Mouse (Mus musculus) embryo, embryonic 10.5 days (tissue): ENCODE measurements around the gene Rpl31.

Experiments used
- DNase-seq: peaks from one replicate; pipeline ENCODE4 v3.0.0-alpha.2; 2015; ENCODE audit warnings: low spot score

Gene Rpl31

DNA sequence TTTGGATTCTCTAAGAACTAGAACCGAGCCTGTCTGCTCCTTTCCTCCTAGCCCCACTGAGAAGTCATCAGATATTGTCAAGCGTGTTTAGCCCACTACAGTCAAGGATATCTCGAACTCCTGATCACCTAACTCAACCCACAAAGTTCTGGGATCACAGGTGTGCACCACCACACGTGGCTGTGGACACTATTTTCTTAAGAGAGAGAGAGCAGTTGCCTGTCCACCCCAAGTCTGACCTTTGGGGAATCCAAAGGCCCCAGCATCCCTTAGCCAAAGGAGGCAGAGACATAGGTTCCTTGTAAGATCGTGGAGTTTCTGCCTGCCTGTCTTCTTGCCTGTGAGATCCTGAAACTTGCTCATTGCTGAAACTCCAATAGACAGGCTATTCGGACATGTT lies 597 bp upstream of the Rpl31 start:
- DNase-seq: no peak

DNA sequence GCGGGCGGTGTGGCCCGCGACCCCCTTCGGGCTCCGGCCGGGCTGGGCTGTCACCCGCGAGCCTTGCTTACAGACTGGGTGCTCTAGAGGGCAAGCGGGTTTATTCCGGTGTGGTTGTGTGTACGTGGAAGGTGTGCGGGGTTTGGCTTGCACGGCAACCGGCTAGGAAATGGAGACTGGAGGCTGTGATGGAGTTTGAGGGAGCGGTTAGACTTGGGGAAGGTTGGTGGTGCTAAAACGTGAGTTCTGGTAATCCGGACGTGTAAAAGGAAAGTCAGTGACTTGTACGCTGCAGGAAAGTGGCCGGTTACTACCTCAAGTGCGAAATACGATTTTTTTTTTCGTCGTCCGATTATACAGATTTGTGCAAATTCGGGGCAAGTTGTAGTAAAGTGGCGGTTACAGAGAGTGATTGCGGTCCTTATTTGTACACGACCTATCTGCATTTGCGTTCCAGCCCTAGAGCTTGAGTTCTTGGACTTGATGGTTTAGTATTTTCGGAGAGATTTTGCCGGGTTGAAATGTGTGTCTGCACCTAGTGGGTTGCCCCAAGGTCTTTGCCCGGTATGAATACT lies 712 bp downstream of the Rpl31 start:
- no peak for DNase-seq

DNA sequence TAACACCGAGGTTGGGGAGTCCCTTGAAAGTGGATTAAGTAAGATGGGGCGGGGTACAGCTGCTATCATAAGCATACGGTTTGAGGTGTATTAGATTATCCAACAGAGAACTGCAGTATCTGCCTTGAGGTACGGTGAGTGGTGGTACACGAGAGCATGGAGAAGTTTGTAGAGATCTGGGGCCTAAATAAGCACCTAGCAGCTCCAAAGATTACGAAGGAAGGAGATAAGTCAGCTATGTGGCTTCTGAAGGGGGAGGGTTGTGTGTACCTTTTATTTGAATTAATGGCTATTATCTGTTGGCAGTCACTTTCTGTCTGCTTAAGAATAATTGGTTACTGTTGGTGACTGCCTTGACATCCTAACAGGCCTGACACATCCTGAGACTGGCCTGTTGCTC lies 2.8 kb downstream of the Rpl31 start:
- no peak for DNase-seq

DNA sequence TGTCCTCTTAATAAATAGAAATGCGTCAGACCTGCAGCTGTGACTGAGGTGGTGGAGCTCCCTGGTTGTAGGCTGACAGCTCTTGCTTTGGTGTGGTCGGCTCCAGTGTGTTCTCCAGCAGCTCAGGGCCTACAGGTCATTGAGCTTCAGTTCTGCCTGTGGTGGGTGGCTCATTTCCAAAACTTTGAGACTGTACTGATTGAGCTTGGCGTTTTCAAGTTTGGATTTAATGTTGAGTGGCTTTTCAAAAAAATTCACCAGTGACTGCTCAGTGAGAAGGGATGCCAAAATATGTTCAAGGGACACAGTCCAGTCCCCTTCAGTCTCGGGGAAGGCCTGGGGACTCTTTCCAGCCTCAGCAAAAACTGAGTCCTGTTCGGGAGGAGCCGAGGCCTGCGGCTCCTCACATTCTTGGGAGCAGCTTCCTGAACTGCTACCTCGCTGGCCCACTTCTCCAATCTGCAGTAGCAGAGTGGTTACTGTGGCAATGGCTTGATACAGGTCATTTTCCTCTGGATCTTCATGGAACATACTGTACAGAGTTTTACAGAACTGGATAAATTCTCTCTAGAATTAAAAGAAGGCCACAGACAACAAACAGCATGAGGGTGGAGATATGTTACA lies 4.7 kb downstream of the Rpl31 start:
- no peak for DNase-seq

DNA sequence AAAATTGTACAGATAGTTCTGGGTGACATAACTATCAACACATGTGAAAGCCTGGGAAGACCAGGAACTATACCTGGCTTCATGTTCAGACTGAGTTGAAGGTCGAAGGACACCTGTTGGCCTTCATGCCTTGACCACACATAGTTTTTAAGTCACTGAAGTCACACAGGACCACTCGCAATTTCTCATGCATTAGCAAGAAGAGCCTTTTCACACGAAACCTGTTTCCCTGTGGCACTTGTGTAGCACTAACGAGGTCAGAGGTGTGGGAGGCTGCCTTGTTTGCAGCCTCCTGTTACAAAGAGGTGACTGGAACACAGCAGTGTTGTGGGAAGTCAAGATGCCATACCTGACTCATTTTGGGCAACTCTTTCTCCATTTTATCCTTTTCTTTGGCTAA lies 5.7 kb downstream of the Rpl31 start:
- DNase-seq: no peak

DNA sequence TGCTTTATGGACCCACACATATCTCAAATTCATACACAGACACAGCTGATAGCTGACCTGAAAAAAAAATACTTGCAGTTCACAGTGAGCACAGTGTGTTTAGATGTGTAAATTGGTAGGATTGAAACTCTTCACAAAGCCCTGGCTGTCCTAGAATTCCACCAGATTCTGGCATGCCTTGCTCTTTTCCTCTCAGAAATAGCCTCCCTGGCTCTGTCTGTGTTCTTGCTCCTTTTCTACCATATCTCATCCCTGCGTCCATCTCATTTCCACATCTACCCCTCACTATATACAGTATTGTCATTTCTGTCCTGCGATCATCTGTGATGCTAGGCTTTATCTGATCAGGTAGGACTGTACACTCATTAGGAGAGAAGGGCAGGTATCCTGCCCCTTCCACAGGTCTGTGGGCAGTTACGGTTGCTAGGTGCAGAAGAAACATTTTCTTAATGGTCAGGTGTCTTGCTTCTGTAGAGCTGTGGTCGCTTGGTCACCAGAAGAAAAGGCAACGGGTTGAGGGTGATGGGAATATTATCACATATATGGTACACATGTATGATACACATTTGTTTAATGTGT lies 6.7 kb downstream of the Rpl31 start:
- no peak for DNase-seq

DNA sequence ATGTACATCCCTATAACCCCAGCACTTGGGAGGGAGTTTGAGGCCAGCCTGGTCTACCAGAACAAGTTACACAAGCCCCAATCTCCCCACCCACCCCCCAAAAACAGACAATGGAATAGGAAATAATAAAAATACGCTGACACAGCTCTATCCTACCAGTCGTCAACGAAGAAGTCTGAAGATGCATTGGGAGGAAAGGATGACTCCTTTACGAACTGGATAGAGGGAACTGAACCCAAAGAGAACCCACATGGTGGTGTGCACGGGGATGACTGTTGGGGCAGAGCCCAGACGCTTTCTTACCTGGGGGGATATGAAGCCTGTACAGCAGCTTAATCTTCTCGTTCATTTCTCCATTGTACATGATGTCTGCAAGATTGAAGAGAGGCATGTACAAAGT lies 8.5 kb downstream of the Rpl31 start:
- DNase-seq: no peak

DNA sequence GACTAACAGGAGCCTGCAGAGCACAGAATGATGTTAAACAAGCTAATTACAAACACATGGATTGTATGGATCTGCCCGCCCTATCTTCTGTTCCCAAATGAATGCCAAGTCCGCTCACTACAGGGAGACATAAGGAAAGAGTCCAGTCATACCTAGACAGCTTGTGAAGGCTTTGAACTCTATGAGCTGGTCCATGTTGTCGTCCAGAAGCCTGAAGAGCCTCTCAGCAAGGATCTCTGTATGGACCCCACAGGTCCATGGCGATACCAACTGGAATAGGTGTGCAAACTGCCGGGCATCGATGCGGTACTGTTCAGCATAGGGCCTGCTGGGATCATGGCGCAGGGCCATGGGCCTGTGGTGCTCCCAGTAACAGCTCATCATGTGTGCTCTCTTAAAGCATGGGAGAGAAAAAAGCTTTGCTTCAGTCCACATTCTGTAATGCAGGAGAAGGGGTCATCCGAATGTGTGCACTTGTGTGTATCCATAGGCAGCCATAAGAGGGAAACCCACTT lies 9.1 kb downstream of the Rpl31 start:
- DNase-seq: no peak

DNA sequence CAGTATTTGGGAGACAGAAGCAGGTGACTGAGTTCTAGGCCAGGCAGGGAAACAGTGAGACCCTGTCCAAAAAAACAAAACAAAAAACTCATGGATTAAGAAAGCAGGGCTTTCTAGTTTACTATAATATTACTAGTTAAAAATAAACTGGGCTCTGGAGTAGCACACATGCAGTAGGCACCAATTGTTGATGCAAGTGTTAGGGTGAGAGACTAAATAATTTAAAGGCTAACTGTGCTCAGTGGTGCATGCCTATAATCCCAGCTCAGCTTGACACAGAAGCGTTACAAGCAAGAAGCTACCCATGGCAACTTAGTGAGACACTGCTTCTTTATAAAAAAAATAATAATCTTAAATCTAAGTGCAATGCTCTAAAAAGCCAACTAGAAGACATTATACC lies 10.9 kb downstream of the Rpl31 start:
- no peak for DNase-seq

DNA sequence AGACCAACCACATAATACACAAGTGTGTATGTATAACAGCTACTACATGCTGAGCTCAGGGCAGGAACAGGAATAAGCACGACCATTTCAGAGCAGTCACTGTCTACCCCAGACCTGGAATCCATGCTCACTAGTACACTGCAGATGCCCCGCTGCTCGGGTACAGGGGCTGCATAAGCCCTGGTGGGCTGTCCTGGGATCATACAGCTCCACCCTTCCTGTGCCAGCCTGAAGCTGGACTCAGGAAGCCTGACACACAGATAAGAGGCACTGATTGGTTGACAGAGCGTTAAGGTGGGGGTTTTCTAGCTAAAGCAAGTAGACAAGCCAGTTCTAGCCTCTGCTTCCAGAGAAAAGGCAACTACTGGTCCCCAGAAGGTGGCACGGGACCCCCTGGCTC lies 11.4 kb downstream of the Rpl31 start:
- DNase-seq: no peak

DNA sequence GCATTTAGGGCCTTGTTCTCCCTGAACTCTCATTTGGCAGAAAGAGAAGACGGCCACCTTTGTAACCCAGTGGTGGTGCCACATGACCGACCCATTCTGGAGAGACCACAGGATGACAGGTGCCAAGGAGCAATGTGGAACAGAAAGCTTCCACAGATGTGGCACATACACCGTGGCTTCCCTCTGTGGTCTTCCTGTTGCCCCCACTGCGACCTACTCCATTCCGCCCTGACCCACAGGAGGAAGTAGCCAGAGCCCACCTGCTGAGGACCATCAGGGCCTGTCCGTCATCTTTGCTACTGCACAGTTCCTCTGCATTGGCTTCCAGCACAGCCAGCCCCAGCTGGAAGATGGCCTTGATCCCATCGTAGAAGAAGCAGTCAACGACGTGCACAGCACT lies 13.4 kb downstream of the Rpl31 start:
- DNase-seq: no peak

DNA sequence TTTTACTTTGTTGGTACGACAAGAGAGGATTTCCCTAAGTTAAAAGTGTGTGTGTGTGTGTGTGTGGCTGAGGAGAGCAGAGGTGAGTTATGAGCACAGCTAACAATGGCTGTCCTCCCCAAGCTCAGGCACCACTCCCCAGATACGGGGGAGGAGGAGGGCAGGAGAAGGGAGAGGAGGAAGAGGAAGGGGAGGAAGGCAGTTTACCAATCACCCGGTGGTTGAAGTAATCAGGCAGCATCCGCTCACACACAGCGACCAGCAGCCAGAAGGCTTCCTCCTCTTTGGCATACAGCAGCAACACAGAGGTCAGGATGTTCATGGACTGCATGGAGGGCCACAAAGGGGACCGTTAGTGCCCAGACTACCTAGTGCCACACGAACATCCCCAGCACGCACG lies 17.3 kb downstream of the Rpl31 start:
- no peak for DNase-seq

DNA sequence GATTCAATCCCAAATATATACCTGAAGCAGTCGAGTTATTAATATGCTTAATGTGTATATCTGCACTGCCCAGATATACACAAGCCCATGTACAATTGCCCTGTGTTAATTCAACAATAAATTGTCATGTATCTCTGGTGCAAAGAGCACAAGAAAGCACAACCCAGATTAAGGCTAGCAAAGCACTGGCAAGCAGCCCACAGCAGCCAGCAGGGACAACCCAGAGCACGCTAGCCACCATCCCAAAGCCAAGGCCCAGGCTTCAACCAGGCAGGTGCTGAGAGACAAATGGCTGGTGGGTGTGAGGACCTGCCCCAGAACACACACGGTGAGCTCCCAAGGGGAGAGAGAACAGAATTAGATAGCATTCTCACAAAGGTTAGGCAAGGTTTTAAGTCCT lies 18.8 kb downstream of the Rpl31 start:
- DNase-seq: no peak

DNA sequence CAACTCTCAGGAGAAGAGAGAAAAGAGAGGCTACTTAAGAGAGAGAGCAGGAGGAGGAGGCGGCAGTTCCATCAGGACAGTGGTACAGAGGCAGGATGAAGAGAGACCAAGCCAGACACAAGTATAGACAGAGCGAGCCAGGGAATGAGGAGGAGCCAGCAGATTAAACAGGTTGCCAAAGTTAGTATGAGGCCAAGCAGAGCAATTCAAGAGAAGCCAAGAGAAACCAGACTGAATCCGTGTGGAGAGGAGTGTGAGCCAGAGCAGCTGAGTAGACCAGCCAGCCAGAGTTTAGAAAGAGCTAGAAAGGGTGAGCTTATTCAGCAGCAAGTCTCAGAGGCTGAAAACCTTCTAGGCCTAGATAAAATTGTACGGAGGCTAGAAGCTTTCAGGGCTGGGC lies 19.9 kb downstream of the Rpl31 start:
- DNase-seq: no peak

DNA sequence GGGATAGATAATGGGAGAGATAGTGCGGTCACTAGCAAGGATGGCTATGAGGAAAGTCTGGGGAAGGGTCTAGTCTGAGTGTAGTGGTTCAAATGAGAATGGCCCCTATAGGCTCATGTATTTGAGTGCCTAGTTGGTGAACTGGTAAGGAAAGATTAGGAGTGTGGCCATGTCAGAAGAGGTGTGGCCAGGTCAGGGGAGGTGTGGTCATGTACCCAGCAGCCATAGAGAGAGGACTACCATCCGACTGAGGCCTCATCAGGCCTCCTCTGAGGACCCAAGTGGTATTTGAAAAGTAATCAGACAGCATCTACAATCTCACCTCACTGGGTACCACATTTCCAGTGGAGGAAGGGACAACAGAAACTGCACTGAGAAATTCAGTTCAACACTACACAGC lies 20.5 kb downstream of the Rpl31 start:
- no peak for DNase-seq

DNA sequence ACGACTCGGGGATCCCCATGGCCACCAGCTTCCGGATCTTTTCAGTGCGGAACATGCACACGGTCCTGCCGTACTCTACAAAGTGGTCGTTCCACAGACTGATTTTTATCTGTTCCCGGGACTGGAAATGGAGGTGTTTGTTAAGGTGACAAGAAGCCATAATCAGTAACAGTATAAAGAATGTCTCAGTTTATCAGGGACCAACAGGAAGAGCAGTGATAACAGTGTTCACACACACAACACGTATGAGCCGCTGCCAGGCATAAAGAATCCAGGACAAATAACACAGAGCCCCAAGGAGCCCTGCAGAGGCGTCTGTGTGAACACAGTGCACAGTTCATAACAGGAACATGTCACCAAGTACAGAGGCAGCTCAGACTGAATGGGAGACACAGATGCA lies 21.7 kb downstream of the Rpl31 start:
- DNase-seq: no peak

DNA sequence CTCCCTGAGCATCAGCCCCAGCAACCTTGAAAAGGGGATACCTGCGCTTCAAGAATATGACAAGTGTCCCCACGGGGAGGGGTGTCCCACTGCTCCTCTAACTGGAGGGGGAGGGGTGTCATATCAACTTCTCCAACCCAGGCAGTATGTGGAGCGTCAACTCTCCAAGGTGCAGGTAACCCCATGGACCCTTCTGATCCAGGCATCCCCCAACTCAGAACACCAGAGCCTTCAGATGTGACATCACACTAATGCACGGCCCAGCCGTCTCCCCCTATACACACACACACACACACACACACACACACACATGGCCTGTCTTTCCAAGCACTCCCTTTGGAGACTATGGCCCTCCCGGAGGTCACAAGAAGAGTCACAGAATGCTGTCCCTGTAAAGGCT lies 24.0 kb downstream of the Rpl31 start:
- DNase-seq: no peak

DNA sequence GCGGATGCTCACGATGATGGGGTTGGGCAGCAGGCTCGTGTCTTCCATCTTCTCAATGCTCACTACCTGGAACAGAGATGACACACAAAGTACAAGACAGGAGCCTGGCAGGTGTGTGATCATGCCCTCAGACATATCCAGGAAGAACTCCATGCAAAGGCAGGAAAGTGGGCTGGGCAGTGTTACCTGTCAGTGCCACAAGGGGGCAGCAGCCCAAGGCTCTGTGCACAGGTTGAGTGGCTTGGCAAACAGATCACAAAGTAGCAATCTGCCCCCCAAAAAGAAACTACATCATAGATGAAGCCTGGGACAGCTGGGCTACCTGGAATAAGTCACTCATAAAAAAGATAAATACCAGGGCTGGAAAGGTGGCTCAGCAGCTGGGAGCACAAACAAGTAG lies 24.5 kb downstream of the Rpl31 start:
- DNase-seq: peak; percentile 81

DNA sequence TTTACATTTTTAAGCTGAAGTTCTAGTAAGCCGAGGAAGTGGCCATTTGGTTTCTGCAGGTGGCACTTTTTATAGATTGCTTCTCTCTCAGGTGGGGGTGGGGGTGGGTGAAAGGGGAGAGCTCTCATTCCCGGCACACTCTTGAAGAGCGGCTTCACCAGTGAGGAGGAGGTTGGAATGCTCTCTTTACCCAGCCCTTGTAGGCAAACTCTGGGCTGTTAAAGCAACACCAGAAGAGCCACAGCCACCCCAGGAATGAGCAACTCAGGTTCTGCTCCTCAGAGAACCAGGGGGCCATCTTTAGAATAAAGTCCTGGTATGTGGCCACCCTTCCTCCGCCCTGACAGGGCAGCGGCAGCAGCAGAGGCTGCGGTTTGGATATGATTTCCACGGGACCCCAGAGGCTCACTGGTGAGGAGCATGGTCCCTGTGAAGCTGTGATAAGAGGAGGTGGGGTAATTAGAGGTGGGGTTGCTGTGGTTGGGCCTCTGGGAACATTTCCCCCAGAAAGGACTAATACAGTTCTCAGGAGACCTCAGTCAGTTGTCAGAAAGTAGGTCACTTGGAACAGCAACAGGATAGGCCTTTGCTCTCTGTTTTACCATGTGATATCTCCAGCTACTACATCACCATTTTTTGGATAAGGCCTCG lies 25.7 kb downstream of the Rpl31 start:
- DNase-seq: no peak

DNA sequence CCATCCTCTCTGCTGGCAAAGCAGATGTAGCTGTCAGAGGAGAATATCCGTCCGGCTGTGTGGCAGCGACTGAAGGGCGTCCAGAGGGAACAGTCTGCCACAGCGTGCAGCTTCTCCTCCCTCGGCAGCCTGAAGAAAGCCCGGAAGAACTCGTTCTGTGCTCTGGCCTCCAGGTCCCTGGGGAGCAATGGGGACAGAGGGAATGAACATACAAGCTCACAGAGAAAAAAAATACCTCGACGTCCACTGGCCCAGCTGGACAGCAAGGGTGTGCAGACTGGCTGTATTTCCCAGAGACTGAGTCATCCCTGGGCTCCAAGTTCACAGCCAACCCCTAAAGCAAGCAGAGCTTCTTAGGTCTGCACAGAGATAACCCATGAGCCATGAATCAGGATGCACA lies 26.5 kb downstream of the Rpl31 start:
- DNase-seq: no peak

DNA sequence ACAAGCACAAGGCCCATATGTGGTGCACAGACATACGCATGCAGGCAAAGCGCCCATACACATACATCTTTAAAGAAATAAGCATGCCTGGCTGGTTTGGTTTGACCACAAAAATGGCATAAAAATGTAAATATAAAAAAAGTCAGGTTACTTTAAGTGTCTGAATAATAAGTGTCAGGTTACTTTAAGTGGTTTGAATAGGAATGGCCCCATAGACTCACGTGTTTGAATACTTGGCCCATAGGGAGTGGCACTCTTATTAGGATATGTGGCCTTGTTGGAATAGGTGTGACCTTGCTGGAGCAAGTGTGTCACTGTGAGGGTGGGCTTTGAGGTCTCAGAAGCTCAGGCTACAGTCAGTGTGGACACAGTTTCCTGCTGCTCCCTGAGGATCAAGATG lies 27.0 kb downstream of the Rpl31 start:
- no peak for DNase-seq

DNA sequence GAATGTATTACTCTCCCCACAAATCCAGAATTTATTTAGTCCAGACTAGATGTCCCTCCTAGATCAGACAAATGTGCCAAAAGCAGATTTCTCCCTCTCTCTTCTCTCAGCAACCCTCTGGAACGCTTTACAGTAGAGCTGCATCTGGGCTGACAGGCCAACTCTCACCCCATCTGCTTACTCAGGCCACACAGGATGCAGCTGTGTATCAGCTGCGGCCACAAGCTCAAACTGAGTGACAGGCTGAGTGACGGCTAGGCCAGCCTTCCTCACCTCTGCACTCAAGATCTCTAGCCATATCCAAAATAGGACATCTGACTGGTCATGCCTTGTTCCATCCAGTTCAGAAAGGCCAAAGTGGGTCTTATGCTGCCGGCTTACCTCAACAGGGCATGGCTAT lies 28.7 kb downstream of the Rpl31 start:
- no peak for DNase-seq

DNA sequence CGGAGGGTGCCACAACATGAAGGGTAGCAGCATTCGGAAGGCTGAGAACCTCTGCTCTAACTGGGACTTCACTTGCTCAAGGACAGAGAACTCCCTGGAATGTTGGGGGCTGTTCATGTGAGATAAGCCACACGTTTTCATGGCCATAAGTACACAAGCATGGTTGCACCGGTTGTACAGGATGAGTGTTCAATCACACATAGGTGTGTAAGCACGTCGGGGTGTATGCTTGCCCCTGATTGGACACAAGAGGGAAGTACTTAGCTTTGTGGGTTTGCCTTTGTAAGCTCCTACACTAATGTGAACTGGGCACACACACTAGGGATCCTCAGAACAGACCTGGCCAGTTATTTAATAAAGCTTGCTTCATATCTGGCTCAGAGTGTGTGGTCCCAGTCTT lies 30.6 kb downstream of the Rpl31 start:
- DNase-seq: no peak

DNA sequence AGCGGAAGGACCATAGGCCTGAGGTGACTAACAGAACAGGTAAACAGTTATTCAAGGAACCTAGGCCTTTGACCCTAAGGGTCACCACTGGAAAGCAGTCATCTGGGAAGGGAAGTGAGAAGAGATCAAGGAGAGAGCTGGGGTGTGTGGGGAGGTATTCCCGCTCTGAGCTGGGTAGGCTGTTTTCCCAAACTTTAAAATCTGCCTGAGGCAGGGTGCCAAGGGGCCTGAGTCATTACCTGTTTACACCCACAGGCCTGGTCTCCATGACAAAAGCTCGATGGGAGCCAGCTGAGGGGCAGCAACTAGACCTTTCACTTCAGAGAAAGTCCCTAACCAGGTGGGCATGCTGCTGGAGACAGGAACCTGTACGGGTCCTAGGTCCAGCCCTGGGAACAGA lies 31.6 kb downstream of the Rpl31 start:
- DNase-seq: no peak
